Mouse (Mus musculus) ES-Bruce4 (cell line): Measurements from ENCODE around the gene Slamf7.
"Not testable (repeated sequence)": the region's sequence is repeated elsewhere in the genome, so short reads cannot be mapped to it uniquely, and the experiment has no call there.

Experiments
- CTCF ChIP-seq: IDR thresholded peaks from one replicate; pipeline ENCODE4 v1.8.1; 2011; ENCODE audit warnings: low read depth, low read length
- EP300 ChIP-seq: IDR thresholded peaks from 2 replicates; pipeline ENCODE4 v1.6.1; 2011; ENCODE audit warnings: low read depth, low read length; ENCODE audit not compliant: insufficient read depth

- TF ChIP-seq EP300, CTCF: not testable (repeated sequence)
These were observed 19.6 kb upstream of the Slamf7 start for GRCm38 (mm10) chr1:171672451-171672850.
